Mouse (Mus musculus) megakaryocyte, adult 5-6 weeks (primary cell): ENCODE measurements at regions not wholly inside any gene's neighbourhood (a gene's known extent, or its start where the extent isn't known, plus 50 kb on each side); places are given as distances from the start of the nearest gene placed in this dataset.

ENCODE experiments used
- ATAC-seq: 2 replicates; pipeline ENCODE4 v1.8.0; 2016; ENCODE audit warnings: mild to moderate bottlenecking, inconsistent platforms; ENCODE audit not compliant: poor library complexity, severe bottlenecking

DNA sequence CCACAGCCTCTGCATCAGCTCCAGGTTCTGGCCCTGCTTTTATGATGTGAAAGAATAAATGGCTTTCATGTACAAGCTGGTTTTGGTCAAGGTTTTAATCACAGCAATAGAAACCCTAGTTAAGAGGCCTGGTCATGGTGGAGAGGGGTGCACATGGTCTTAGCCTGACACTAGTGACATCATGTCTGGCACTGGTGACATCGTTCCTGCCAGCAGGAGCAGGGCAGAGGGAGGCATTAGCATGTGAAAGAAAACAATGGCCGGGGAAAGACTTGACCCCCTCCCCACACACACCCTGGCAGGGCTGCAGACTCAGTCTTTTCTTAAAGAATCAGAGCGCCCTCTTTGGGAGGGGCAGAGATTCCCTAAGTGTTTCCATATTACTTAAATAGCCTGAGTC, 139.2 kb downstream of the Matn1 start:
- no peak for ATAC-seq

DNA sequence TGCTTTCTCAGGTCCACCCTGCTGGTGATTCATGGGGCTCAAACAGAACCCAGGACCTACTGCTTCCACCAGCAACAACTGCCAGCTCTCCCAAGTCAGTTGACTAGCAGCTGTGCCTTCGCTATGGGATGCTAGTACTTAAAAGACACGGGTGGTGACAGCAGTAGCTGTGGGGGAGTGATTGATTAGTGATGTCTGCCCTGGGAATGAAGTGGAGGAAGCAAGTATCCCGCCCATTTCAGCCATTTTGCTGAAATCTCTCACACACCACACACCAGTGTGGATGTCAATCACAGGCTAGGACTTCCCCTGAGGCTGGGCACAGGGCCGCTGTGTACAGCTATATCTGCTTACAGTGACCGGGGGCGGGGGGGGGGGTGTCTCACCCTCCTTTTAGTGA, 153.2 kb downstream of the Matn1 start:
- no peak for ATAC-seq

DNA sequence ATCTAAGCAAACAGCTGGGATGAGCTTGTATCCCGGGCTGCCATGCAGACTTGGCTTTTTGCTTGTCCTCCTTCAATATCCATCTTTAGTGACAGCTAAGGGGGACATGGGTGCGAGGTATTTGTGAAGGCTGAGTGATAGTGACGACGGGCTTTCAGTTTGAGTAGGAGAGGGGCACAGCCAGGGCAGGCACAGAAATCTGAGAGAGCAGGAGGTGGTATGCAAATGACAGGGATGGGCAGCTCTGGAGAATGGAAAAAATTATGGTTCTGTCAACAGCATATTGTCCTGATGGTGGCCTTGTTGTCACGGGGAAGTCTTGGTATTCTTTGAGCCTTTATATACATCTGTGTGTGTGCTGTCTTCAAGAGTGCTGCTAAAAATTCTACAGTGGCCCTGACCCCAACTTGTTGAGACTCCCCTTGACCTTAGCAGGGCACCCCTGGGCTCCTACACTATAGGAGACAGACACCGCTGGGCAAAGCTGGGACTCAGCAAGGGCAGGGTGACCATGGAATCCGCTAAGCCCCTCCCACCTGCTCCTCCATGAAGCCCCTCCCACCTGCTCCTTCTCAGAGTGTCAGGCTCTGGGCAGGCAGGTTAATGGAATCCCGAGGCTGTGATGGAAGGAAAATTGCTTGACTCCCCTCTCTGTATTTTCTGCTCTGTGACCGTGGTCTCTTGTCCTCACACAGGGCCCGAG, 156.1 kb downstream of the Matn1 start:
- no peak for ATAC-seq

DNA sequence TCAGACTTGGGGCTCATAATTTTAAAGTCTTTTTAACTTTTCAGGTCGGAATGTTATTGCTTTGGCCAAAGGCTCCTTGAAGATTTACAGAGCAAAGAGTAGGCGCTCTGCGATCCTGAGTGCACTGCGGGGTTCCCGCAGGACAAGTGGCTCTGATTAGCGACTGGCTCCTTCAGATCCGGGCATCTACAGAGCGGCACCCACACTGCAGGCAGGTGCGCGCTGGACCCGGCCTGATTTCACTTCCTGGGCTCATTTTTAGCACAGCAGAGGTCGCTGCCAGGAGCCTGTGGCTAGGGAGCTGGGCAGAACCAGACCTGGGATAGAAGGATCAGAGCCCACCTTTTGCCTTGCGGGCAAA, 156.6 kb downstream of the Matn1 start:
- ATAC-seq = no peak

DNA sequence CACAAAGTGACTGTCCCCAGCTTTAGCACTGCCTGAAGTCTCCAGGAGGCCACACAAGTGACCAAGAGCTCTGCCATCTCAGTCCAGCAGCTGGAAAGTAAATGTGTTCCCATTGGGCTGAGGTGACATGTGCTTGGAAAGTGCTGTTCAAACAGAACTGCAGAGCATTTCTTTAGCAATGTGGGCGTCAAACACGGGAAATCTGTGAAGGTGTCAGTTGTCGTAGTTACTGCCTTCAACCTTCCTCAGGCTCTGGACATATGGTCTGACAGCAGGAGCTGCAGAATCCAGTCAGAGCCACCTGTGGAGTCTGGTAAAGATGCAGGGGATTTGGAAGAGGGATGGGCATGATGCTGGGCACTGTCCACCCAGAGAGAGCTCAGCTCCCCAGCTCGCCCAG, 158.0 kb downstream of the Matn1 start:
- no peak for ATAC-seq

DNA sequence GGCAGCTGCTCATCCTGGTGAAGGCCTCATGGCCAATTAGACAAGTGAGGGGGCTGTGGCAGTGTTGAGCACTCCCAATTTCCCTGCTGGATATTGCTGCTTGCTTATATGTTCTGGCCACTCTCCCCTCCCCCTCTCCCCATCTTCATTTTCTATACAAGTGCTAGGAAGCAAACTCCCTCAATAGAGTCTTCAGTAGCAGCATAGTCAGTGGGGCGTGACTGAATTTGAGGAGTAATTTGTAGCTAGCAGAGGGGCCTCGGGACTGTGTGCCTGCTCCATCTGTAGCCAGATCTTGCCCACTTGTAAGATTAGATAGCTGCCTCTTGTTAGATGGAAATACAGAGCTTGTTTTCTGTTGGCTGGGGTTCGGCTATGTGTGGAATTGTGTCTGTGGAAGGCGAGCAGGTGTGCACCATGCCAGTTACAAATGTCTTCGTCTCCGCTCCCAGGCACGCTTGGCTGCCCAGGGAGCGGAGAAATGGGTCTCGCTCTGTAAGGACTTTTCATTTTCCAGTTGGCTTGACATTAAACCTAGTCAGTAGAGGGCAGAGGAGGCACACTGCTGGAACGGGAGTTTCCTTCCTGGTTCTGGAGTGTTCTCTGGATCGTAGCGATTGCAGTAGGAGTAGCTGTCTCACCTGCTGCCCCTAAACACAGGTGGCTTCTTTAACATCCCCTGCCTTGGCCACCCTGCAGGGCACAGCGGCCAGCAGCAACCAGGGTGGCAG, 163.1 kb downstream of the Matn1 start:
- ATAC-seq = no peak

DNA sequence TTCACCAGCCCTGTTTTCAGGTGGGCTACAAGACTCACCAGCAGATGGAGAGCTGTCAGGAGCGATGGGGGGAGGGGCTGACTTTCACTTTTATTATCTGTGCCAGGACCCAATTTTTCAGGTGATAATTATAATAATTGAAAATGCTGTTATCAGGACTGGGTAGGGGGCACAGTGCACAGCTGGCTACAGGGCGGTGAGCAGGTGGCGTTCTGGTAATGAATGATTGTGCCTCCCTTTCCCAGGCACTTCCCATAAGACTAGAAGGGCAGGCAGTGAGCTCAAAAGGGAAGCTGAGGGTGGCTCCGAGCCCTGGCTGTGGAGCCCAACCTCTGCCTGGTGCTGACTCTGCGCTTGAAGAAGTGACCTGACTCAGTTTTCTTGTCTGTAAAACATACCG, 168.4 kb downstream of the Matn1 start:
- no peak for ATAC-seq

DNA sequence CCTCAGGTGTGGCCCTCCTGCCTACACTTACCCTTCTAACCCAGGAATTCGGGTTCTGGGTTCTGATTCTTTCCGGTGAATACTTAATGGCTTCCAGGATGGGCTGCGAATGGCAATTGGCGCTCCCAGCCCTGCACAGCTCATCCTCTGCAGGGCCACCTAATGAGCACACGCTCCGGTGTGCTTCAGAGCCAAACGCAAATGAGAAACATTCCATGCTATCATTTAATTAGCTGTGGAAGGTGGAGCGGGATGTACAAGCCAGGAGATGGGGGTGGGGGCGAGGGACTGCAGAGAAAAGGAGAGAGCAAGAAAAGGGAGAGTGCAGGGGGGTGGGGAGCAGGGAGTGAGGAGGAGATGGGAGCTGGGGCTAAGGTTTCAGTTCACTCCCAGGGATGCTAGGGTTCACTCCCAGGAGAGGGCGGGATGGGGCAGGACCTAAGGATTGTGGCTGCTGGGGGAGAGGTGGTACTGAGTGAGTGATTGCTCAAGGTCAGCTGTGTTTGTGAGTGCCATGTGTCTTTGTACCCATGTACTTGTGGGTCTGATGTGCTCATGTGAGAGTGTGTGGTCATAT, 169.6 kb downstream of the Matn1 start:
- ATAC-seq = no peak

DNA sequence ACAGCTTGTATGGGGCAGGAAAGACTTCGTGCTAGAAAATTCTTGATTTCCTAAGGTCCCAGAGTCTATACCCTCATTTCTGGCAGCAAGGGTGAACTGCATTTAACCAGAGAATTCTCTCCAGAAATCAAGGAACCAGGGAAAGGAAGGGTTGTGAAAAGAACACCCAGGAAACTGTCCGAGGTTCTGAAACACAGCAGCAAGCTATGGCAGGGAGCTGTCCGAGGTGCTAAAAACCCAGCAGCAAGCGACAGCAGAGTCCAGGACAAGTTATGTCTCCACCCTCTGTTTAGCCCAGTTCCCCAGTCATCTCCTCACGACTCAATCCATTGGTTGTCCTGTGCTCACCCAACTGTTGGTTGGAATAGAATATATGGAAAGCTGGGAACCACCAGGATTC, 171.1 kb downstream of the Matn1 start:
- no peak for ATAC-seq

DNA sequence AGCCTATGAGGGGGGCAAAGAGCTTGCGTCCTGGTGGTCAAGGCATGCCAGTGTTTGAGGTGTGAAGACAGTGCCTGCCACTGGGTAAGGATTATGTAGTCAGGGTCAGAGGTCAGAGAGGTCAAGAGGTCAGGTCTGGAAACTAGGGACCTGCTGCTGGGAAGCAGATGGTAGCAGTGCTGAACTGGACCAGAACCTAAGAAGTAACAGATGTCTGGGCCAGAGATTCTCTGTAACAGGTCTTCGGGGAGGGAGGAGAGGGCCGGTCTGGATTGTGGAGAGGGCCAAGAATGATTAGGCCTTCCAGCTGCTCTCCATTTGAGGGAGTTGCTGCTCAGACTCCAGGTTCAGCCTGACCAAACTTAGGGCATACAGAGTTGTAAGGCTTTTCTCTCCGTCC, 174.4 kb downstream of the Matn1 start:
- no peak for ATAC-seq

DNA sequence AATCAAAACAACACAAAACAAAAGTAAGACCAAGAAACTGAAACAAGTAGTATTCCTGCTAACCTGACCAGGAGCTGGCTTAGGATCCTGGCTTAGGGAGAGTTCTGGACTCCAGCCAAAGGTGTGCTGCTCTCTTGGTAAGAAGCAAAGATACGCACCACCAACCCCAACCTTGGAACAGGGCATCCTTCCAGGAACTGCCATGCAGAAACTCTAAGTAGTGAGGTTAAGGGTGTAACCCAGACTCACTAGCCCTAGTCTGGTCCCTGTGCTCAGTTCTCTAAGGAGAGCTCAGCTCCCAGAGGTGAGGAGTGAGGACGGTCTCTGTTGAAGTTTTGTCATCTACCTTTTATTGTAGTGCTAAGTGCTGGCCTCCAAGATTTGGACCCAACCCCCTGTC, 175.4 kb downstream of the Matn1 start:
- no peak for ATAC-seq

DNA sequence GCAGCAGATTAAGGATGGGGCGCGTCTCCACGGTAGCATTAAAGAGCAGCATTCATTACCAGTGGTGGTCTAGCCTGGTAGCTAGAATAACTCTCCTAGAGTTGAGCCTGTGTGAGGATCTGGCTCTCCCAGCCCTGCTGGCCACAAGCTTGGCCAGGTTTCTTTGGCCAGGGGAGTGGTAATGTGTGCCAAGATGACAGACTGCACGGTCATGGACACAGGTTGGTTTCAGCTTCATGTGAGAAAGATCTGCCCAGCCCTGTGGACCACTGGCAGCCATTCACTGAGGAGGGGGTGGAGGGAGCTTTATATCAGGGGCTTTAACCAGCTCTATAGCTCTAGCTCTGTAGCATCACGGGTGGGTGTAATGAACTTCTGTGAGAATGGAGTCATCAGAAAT, 176.5 kb downstream of the Matn1 start:
- ATAC-seq = no peak

DNA sequence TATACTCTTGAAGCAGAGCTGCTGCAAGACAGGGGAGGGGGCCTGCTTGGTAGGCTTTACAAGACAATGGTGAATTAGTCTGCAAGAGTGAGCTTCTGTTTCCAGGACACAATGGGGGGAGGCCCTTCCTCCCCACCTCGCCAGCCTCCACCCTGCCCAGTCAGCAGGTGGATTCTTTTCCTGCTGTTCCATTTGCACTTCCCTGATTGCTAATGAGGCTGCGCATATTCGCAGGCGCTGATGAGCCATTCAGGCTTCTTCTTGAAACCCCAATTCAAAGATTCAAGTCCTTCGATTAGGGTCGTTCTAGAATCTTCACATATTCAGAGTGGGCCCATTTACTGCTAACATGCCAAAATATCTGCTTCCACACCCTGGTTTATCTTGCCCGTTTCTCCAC, 181.8 kb downstream of the Matn1 start:
- no peak for ATAC-seq

DNA sequence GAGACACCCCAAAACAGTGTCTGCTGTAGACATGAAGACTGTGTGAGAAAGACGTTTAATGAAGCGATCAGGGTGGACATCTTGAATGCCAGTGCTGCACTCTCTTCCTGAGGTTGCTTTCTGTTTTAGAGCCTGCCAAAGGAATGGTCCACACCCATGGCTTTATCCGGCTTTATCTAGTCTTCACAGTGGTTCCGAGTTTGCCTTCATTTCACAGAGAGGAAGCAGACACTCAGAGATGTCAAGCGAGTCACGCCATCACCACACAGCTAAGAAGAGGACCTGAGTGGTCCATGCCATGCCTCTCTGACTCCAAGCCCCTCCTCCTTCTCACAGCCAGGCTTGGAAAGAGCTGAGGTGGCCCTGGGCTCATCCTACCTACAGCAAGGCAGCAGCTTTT, 182.7 kb downstream of the Matn1 start:
- ATAC-seq = no peak

DNA sequence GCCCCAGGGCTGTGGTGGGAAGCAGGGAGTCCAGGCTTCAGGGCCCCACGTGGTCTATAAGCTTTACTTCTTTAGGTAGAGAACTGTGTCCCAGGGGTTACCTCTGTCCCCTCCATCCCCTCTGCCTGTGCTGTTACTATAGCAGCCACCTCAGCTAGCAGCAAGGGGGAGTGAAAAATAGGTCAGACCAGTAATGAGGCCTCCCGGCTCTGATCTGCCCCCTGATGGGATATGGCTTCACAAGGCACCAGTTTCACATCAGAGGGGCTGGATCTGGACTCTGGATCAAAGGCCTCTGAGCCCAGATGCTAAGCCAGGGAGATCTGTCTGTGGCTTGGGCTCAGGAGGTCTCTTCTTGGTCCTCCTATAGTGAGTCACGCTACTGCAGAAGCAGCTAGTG, 184.5 kb downstream of the Matn1 start:
- no peak for ATAC-seq

DNA sequence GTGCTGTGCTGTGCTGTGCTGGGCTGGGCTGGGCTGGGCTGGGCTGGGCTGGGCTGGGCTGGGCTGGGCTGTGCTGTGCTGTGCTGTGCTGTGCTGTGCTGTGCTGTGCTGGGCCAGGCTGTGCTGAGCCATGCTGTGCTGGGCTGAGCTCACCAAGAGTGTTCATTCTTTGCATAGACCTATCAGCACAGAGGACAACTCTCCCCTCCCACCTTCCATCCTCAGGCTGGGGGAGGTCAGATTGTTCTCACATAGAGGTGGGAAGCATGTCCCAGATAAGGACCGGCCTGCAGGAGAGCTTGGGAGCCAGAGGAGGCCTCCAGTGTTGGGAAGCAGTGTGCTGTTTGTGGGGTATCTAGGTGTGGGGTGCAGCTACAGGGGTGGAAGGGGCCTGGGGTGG, 188.0 kb downstream of the Matn1 start:
- no peak for ATAC-seq

DNA sequence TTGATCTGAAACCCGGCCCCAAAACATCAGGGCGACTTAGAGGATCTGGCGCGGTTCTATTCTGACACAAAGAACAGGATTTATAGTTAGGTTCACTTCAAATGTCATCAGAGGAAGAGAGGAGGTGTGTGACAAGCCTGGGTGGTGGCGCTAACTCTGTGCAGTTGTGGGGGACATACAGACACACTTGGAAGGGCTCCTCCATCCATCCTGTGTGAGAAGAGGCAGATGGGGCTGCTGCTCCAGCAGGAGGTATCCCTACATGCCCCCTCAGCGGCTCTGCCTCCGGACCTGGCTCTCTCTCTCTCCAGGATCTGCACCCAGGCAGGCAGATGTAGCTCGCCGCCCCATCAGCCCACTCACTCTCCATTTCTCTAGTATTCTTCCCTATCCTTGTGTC, 188.6 kb downstream of the Matn1 start:
- ATAC-seq = no peak

DNA sequence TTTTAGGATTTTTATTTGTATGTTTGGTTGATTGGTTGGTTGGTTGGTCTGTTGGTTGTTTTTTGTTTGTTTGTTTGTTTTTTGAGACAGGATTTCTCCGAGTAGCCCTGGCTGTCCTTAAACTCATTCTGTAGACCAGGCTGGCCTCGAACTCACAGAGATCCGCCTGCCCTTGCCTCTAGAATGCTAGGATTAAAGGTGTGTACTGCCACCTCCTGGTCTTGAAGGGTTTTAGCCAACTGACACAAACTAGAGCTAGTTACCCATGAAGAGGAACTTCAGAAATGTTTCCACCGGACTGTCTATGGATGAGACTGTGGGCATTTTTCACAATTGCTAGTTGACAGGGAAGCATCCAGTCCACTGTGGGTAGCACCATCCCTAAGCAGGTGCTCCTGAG, 191.7 kb downstream of the Matn1 start:
- ATAC-seq = no peak

DNA sequence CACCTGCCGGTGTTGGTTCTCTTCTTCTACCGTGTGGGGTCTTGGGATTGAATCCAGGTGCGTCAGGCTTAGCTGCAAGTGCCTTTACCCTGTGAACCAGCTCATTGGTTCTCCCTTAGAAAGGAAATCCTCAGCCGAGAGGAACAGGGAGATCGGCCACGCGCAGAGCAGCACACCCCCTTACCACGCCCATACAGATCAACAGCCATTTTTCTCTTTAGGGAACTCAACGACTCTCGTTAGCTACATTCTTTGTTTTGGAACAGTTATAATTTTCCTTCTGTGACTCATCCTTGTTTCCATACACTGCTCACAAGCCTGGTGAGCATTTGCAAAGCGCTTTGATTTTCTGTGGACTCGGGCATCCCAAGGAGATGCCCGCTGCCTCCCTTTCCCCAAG, 194.7 kb downstream of the Matn1 start:
- no peak for ATAC-seq

DNA sequence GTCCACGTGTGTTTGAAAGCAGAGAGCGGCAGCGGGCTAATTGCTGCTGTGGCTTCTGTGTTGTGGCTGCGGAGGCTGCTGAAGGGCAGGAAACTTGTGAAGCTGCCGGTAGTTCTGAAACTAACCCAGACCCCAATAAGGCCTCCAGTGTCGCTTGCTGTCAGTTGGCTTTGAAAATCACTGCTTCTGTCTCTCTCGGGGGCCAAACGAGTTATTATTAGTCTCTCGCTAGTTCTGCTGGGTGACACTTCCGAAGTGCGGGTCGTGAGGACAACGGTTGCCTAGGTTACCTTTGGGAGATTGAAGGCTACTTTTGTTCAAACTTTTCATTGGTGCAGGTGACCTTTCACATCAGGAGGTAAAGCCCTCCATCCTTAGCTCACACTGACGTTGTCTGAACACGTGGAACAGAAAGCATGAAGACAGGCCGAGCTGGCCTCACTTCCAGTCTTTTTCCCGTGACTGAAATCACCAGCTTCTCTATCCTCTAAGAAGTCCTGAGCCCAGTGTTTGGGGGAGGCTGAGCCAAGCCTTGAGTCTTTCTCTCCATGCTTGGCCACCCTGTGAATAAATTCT, 197.8 kb downstream of the Matn1 start:
- ATAC-seq = no peak

DNA sequence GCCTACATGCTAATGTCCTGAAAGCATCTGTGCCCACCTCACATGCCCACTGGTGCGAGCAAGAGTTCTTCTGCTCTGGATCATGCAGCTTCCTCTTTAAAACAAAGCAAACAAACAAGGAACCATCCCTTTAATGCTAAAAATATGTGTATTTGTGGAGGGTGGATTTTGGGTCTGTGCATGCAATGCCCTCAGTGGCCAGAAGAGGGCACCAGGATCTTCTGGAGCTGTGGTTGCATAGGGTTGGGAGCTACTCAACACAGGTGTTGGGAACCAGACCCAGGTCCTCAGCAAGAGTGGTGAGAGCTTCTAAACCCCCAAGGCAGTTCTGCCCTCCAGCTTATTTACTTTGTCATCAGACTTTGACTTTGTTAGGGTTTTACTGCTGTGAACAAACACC, 201.3 kb downstream of the Matn1 start:
- no peak for ATAC-seq

DNA sequence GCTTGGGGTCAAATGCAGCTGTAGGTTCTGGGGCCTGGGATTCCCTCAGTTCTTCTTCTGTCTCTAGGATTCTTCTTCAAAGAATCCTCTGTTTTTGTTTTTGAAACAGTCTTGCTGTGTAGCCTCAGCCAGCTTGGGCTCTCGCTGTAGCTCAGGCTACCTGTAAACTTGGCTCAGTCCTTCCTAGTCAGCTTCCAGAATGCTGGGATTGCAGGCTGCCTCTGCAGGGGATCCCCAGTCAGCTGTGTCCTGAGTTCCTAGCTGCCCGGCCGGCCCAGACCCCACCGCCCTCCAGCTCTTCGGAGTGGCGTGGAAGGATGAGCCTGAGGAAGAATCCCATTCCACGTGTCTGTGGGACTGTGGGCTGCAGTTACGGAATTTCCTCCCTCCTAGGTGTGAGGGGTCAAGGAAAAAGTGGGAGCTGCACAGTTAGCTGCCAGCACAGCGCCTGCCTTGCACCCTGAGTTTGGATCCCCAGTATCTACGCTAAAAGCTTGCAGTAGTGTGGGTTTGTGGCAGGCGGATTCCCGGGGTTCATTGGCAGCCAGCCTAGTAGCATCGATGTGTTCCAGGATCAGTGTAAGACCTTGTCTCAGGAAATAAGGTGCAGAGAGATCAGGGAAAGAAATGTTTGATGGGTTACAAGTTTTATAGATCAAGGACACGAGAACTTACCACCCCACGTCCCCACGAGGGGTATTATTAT, 204.0 kb downstream of the Matn1 start:
- no peak for ATAC-seq
